Mouse (Mus musculus) layer of hippocampus, adult 2 months (tissue): ENCODE measurements at regions not wholly inside any gene's neighbourhood (a gene's known extent, or its start where the extent isn't known, plus 50 kb on each side); places are given as distances from the start of the nearest gene placed in this dataset.

Source experiments
- DNase-seq, 2 experiments: peaks; one replicate each; pipeline ENCODE4 v3.0.0; 2022; ENCODE audit warnings: low spot score in 2 of 2
- H3K27ac ChIP-seq: fragments of 200-600 bp; 2 replicates; pipeline ENCODE4 v1.8.1; 2022
- H3K4me3 ChIP-seq: fragments of 200-600 bp; 2 replicates; pipeline ENCODE4 v1.8.1; 2022; ENCODE audit warnings: mild to moderate bottlenecking
- CTCF ChIP-seq: fragments of 200-600 bp; conservative IDR thresholded peaks from 2 replicates; pipeline ENCODE4 v1.8.1; 2022; ENCODE audit warnings: antibody characterized with exemption, mild to moderate bottlenecking, moderate library complexity

DNA sequence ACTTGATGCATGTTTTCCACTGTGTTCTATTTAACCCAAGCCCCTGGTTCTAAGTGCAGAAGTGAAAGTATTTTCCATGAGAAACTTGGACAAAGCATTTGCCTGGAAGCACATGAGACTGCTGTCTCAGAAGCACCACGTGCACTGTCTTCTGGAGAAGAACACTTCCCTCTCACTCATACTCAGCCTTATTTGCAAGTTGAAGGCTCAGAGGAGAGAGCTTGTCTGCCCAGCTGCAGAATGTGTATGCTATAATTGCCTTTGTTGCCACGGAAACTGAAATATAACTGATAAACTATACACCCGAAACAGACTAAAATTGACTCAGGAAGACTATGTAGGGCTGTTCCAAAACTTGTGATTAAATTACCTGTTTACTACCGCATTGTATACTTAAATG is 3230.3 kb downstream of the 9330182O14Rik start:
- DNase-seq = peak; percentile 16 to 44
- no peak for TF ChIP-seq CTCF
- Histone ChIP-seq H3K27ac (no peak overlapping the region), H3K4me3 (no peak overlapping the region)

GRCm38 (mm10) chr15:43373072-43373471 is 3238.9 kb downstream of the 9330182O14Rik start:
- no peak overlapping the region for H3K4me3 ChIP-seq
- no peak overlapping the region for H3K27ac ChIP-seq
- no peak for TF ChIP-seq CTCF
- no peak for DNase-seq

DNA sequence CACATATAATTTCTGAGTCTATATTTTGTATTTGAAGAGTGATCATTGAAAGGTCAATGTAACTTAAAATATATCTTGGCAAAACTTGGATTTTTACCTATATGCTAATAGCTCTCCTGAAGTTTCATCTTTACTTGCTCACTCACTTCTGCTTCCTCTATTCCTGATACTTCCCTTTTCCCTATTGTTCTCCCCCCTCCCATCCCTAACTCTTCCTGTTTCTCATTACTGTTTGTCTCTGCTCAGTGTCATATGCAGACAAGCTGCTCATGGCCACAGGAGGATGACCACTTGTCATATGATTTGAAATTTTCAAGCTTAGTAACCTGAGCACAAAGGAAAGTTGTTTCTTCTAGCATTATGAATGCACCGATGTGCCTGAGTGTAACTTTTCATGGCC is 3248.2 kb downstream of the 9330182O14Rik start:
- Histone ChIP-seq H3K4me3 (no peak overlapping the region), H3K27ac (no peak overlapping the region)
- no peak for TF ChIP-seq CTCF
- no peak for DNase-seq

DNA sequence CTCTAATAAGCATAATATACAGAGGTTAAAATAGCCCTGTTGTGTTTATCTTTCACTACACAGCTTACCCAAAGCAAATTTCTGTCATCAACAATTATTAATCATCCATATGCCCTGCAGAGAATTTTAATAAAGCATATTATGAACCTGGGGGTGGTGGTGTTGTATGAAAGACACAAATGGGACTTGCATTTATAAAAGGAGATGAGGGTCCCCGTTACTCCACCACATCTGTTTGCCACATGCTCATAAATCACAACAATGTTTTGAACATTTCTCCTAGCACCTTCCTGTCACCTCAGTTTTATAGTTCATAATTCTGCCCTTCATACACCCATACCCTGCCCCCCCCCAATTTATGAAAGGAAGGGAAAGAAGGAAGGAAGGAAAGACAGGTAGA is 3265.7 kb downstream of the 9330182O14Rik start:
- no peak for DNase-seq
- no peak for TF ChIP-seq CTCF
- no peak overlapping the region for H3K4me3 ChIP-seq
- no peak overlapping the region for H3K27ac ChIP-seq

GRCm38 (mm10) chr15:43403585-43403984 is 3269.4 kb downstream of the 9330182O14Rik start:
- DNase-seq = no peak
- no peak overlapping the region for H3K27ac ChIP-seq
- H3K4me3 ChIP-seq = no peak overlapping the region
- TF ChIP-seq CTCF = no peak
